Mouse (Mus musculus) CH12.LX (cell line): ENCODE measurements around the gene Pcbd1.

Source experiments
- CHD1 ChIP-seq: IDR thresholded peaks from 2 replicates; pipeline ENCODE4 v1.6.1; 2012; ENCODE audit warnings: low read depth, low read length, improper control_type of control experiment, inconsistent platforms
- CTCF ChIP-seq, 2 experiments: IDR thresholded peaks in 1 of 2; conservative IDR thresholded peaks in 1 of 2; 2 replicates each; pipeline ENCODE4 v1.5.1; 2011 to 2012; ENCODE audit warnings: low read depth in 2 of 2, low read length in 2 of 2, improper control_type of control experiment in 1 of 2, inconsistent platforms in 1 of 2, mild to moderate bottlenecking in 1 of 2, moderate library complexity in 1 of 2
- POLR2A ChIP-seq: IDR thresholded peaks from 2 replicates; pipeline ENCODE4 v1.6.1; 2011; ENCODE audit warnings: low read depth, mild to moderate bottlenecking, improper control_type of control experiment, low read length
- TBP ChIP-seq: conservative IDR thresholded peaks from 2 replicates; pipeline ENCODE4 v1.6.1; 2011; ENCODE audit warnings: low read depth, low read length, improper control_type of control experiment

DNA sequence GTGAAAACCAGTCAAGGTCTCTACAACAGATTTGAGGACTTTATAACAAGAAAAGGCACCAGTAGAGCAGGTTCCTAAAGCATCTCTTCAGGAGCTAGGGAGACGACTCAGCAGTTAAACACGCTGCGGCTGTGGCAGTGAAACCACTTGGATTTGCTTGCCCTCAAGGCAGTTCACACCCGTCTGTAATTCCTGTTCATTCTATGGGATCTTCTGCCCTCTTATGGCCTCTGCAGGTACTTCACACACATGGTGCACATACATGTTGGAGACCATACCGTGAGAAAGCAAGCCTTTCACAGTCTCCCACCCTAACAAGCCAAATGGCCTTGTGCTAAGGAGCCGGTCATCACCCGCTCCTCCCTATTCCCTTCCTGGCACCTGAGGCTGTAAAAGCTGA is 32.5 kb upstream of the Pcbd1 start:
- TF ChIP-seq CTCF (conservative IDR thresholded peaks at IDR 0.05 in 1 of 2, IDR thresholded peaks at IDR 0.05 in 1 of 2; ENCODE audit: low read depth in 2 of 2, low read length in 2 of 2): no peak
- no peak for TF ChIP-seq CHD1
- TF ChIP-seq POLR2A: no peak
- TF ChIP-seq TBP: no peak
